Mouse (Mus musculus) embryonic fibroblast, embryonic 13.5 days (primary cell): ENCODE measurements around the gene Hoxd8. TPM values are rescaled to one million over a fixed set of nuclear protein-coding genes. Genes with fewer than 3 reads are reported as not detected.

Source experiments
- H3K27ac ChIP-seq: 2 replicates; pipeline ENCODE4 v1.5.1; 2012; ENCODE audit warnings: low read length, control low read depth, inconsistent platforms; ENCODE audit not compliant: insufficient read depth
- H3K4me1 ChIP-seq: 2 replicates; pipeline ENCODE4 v1.6.1; 2011; ENCODE audit warnings: low read length; ENCODE audit not compliant: control insufficient read depth, insufficient read depth
- H3K4me3 ChIP-seq: 2 replicates; pipeline ENCODE4 v1.5.1; 2011; ENCODE audit warnings: mild to moderate bottlenecking, control low read depth, low read length; ENCODE audit not compliant: insufficient read depth
- CTCF ChIP-seq: IDR thresholded peaks from 2 replicates; pipeline ENCODE4 v1.5.1; 2011; ENCODE audit warnings: mild to moderate bottlenecking, control low read depth, low read length, moderate library complexity, borderline replicate concordance; ENCODE audit not compliant: insufficient read depth
- POLR2A ChIP-seq: IDR thresholded peaks from 2 replicates; pipeline ENCODE4 v1.6.1; 2011; ENCODE audit warnings: low read depth, mild to moderate bottlenecking, control low read depth, low read length, moderate library complexity
- polyA plus RNA-seq: library from polyadenylated mRNA; stranded (reverse); fragments of >200 nt; gene quantifications from 2 replicates; pipeline ENCODE4 v1.2.4, GENCODE M21; 2011; ENCODE audit warnings: low read depth; ENCODE audit not compliant: missing spikeins, insufficient read length

Gene Hoxd8
- polyA plus RNA-seq, 1 experiment = 16.5 TPM

DNA sequence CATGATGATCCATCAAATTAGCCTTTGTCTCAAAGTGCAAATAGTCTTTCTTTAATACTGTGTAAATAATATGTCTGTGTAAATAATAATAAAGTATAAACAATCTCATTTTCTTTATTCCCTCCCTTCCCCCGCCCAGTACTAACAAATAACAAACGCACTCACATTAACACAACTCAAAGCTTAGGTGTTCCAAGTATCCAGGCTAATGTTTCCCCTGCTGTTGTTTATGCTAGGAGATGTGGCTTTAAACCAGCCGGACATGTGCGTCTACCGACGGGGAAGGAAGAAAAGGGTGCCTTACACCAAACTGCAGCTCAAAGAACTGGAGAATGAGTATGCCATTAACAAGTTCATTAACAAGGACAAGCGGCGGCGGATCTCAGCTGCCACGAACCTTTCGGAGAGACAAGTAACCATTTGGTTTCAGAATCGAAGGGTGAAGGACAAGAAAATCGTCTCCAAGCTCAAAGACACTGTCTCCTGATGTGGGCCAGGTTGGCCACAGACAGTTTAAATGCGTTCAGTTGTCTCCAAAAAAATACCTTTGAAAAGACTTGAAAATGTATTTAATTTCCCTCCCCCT lies 34.7 kb upstream of the Hoxd8 start:
- H3K4me3 ChIP-seq = peak overlapping the region; percentile 35
- no peaks in the 10 kb centered on the region for H3K4me1 ChIP-seq
- no peak overlapping the region for H3K27ac ChIP-seq
- TF ChIP-seq POLR2A (no peak), CTCF (no peak)

DNA sequence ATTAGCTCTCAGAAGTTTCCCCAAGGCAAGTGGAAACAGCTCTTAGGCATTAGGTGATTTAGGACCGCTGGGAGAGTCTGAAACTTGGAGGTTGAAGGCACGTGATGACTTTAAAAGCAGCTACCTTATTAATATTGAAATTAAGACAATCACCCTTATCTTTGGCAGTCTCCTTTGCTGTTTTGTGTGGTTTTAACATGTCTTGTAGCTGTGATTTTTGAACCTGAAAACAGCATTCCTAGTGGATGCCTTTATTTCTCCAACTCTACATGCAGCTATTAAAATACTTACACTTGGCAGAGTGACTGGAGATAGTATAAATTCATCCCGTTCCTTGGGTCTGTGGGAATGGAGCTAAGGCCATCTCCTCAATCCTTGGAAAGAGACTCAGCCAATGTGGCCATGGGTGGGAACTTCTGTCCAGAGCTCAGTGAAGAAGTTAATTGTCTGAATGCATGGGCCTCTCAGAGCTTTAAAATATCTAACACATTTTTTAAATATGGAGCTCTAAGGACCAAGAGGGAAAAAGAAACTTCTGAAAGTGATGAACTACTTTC lies 33.7 kb upstream of the Hoxd8 start:
- H3K4me1 ChIP-seq = no peaks in the 10 kb centered on the region
- TF ChIP-seq CTCF = no peak
- no peak for TF ChIP-seq POLR2A
- H3K4me3 ChIP-seq = peak overlapping the region; percentile 9
- no peak overlapping the region for H3K27ac ChIP-seq

DNA sequence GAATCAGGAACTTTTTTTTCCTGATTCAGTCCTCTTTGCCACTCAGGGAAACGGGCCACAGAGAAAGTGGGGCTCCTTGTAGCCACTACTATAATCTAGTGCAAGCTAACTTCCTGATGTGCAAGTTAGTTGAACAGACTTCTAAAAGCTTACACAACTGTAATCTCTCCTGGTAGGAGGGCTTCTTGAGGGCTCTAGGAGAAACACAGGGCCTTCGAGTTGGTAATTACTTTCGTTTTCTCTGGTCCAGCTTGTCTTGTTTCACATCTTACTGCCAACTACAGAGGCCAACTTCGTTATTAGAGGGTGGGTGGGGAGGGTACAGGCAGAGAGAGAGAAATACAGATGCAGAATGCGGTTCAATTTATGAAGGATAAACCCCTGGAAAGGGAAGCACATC lies 32.6 kb upstream of the Hoxd8 start:
- no peak overlapping the region for H3K27ac ChIP-seq

DNA sequence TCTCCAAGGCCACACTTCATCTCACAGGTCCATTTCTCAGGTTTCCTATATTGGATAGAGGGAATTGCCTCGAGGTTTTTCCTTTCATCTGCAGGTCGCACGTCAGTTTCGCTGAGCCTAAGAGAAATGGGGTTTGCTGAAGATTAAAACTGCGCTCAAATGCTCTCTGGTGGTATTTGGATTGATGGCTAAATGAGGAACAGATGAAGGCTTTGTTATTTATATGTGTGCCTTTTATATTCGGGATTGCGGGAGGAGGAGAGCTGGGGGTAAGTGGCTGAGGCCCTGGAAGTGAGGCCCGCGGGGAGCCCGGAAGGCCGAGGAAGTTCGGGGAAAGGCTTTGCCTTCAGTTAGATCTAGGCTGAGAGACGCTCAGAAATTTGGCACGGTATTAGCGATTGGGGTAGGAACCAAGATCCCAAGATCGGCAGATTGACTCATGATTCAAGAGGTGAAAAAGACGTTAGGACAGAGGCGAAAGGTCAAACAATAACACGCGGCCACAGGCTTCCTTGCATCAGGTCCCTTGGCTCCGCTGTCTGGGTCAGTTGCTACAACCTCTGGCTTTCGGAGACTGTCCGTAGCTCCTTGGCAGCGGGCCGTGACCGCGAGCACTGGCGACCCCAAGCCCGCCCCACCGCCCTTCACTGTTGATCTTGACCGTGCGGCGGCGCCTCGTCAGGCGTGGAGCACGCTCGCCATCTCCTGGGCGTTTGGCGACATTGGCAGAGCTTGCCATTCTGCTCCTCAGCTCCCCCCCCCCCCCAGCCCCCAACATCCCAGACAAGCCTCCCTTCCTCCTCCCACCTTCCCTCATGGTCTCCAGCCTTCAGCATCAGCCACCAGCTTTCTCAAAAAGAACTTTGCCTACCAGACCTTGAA lies 31.7 kb upstream of the Hoxd8 start:
- TF ChIP-seq CTCF = peak; percentile 91
- no peak for TF ChIP-seq POLR2A
- peak overlapping the region; percentile 18; the same call in 1 of the 2 replicates for H3K4me3 ChIP-seq
- H3K27ac ChIP-seq = 0 out of 2 replicates have a peak overlapping the region, but pooled peaks have one; percentile 4
- H3K4me1 ChIP-seq = no peaks in the 10 kb centered on the region

More for the DNA sequence above, 32.6 kb upstream of the Hoxd8 start:
- Histone ChIP-seq H3K4me3 (no peak overlapping the region), H3K4me1 (no peaks in the 10 kb centered on the region)
- TF ChIP-seq POLR2A (no peak), CTCF (no peak)

DNA sequence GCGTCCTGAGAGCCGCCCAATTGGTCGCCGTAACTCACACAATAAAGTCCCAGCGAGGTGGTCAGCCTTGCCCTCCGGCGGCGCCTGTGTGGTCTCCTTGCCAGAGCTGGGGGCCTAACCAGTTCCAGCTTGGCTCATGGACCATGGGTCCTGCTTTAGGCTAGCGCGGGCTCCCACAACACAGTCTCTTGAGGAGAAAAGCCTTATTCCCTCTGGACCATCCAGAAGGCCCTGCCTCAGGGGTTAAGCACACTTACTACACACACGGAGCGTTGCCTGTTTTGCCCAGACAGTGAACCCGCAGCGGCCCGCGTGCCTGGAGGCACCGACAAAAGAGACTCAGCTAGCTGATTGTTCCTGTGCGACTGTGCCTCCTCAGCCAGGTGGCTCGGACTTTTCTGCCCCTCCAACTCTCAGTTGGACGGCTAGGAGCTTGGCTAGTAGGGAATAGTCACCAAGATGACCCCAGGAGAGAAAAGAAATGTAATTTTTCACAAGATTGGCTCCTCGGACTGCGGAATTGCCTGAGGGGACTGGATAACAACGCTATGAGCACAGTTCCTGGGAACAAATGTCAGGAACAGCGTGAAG lies 30.5 kb upstream of the Hoxd8 start:
- no peaks in the 10 kb centered on the region for H3K4me1 ChIP-seq
- TF ChIP-seq CTCF (no peak), POLR2A (no peak)
- no peak overlapping the region for H3K4me3 ChIP-seq

DNA sequence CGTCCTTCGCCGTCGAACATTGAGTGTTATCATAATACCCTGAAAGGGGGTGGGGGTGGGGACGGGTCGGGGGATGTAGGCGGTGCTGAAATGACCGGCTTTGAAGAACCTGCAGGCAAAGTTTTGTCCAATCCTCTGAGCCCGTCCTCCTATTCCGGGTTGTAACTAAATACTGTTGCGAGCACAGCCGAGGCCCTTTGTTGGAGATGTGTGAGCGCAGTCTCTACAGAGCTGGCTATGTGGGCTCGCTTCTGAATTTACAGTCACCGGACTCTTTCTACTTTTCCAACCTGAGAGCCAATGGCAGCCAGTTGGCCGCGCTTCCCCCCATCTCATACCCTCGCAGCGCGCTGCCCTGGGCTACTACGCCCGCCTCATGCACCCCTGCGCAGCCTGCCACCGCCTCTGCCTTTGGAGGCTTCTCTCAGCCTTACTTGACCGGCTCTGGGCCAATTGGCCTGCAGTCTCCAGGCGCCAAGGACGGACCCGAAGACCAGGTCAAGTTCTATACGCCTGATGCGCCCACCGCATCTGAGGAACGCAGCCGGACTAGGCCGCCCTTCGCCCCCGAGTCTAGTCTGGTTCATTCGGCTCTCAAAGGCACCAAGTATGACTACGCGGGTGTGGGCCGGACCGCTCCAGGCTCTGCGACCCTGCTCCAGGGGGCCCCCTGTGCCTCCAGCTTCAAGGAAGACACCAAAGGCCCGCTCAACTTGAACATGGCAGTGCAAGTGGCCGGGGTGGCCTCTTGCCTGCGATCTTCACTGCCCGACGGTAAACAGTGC lies 29.3 kb upstream of the Hoxd8 start, which contains the start of gene Hoxd12:
Gene Hoxd12, plus strand, starts transcription at position 133 of the 785 bp plus-strand sequence.
- no peak for TF ChIP-seq POLR2A
- no peak for TF ChIP-seq CTCF
- Histone ChIP-seq H3K27ac (no peak within 1 kb of the TSS), H3K4me1 (no peaks in the 10 kb centered on the region), H3K4me3 (no peak within 1 kb of the TSS)

More for the DNA sequence above, 30.5 kb upstream of the Hoxd8 start:
- H3K27ac ChIP-seq = no peak overlapping the region

DNA sequence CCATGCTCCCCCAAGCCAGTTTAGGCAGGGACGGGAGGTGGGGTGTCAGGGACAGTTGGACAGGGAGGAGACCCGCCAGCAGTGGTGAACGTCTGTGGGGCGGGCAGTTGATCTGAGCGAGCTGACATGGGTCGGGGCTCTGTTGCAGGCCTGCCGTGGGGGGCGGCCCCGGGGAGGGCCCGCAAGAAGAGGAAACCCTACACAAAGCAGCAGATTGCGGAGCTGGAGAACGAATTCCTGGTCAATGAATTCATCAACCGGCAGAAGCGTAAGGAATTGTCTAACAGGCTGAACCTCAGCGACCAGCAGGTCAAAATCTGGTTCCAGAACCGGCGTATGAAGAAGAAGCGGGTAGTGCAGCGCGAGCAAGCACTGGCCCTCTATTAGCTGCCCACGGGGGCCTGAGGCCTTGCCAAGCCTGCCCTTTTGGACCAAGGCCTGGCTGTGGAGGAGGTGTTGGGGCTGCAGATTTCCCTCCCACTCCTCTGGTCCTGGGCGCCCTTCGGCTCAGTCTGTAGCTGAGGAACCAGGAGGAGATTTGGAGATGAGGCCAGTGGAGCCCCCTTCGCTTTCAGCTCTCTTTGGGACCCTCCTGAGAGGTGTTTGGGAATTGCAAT lies 28.6 kb upstream of the Hoxd8 start:
- Histone ChIP-seq H3K4me3 (no peak overlapping the region), H3K4me1 (no peaks in the 10 kb centered on the region), H3K27ac (no peak overlapping the region)
- TF ChIP-seq CTCF = no peak
- no peak for TF ChIP-seq POLR2A

DNA sequence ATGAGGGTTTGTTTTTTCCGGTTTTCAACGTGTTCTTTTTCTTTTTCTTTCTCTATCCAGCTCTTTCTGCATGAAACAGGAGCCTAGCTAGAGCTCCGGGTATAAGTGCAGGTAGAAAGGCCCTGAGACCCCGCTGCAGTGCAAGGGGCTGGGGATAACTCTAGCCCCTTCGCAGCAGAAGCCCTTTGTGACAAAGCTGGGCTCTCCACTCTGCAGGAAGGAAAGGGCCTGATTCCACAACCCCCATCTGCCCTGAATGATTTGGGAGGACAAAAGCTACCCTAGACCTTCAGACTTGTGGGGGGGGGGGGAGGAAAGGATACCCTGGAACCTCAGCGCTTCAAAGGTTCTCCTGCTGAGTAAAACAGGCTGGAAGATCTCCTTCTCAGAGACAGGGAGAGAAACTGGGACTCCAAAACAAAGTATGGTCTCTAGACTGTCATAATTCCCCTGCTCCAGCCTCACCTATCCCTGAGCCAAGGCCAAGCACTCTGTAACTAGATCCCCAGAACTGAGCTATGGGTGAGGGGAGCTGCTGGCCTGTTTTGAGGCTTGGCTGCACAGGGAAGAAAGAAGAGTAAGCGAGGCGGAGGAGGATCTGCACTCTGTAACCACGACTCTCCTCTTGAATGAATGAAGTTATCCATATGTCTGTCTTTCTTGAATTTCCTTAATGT lies 27.9 kb upstream of the Hoxd8 start:
- Histone ChIP-seq H3K4me1 (no peaks in the 10 kb centered on the region), H3K27ac (no peak overlapping the region), H3K4me3 (no peak overlapping the region)
- no peak for TF ChIP-seq POLR2A
- no peak for TF ChIP-seq CTCF

DNA sequence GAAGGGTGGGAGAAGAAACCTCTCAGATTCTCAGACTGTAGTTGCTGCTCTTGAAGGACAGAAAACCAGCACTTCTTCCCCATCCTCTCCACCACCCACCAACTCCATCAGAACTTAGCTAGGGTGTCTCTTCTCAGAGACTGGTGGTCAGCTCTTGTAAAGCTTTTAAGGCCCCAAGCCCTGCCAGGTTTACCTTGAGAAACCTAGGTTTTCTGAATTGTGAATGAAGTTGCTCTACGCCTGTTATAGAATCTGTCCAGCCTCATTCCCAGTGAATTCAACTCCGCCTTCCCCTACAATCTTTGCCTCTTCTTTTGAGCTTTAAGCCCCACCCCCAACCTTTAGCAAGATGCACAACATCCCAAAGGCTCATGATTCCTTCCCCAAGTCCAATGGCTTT lies 27.3 kb upstream of the Hoxd8 start:
- no peak overlapping the region for H3K4me3 ChIP-seq
- TF ChIP-seq CTCF = no peak
- TF ChIP-seq POLR2A = no peak
- no peaks in the 10 kb centered on the region for H3K4me1 ChIP-seq
- no peak overlapping the region for H3K27ac ChIP-seq
